Mouse (Mus musculus) midbrain, embryonic 13.5 days (tissue): ENCODE measurements around the gene Pspn. TPM values are rescaled to one million over a fixed set of nuclear protein-coding genes. Genes with fewer than 3 reads are reported as not detected.
A peak's percentile ranks its signal among the peaks of the same experiment; 100 is the strongest.

ENCODE experiments used
- ATAC-seq: fragments of 200-750 bp; cut with Nextera tagmentation; 2 replicates; pipeline ENCODE4 v1.8.0; 2017; ENCODE audit warnings: mild to moderate bottlenecking, moderate TSS enrichment, moderate library complexity
- H3K27ac ChIP-seq: fragments of 300-500 bp; sonication (generic); 2 replicates; pipeline ENCODE4 v1.5.1; 2015; ENCODE audit warnings: inconsistent platforms, mild to moderate bottlenecking, moderate library complexity
- H3K27me3 ChIP-seq: fragments of 300-500 bp; sonication (generic); 2 replicates; pipeline ENCODE4 v1.6.1; 2015; ENCODE audit warnings: mild to moderate bottlenecking, inconsistent platforms
- H3K36me3 ChIP-seq: fragments of 300-500 bp; sonication (generic); 2 replicates; pipeline ENCODE4 v1.6.1; 2015; ENCODE audit warnings: mild to moderate bottlenecking, inconsistent platforms
- H3K4me1 ChIP-seq: fragments of 300-500 bp; sonication (generic); replicated peaks from 2 replicates; pipeline ENCODE4 v1.6.1; 2015; ENCODE audit warnings: inconsistent platforms
- H3K4me2 ChIP-seq: fragments of 300-500 bp; sonication (generic); replicated peaks from 2 replicates; pipeline ENCODE4 v1.6.1; 2015; ENCODE audit warnings: moderate library complexity, mild to moderate bottlenecking, inconsistent platforms
- H3K4me3 ChIP-seq: fragments of 300-500 bp; sonication (generic); replicated peaks from 2 replicates; pipeline ENCODE4 v1.5.1; 2015; ENCODE audit warnings: mild to moderate bottlenecking, inconsistent platforms
- H3K9ac ChIP-seq: fragments of 300-500 bp; sonication (generic); replicated peaks from 2 replicates; pipeline ENCODE4 v1.6.1; 2015; ENCODE audit warnings: mild to moderate bottlenecking, inconsistent platforms
- H3K9me3 ChIP-seq: fragments of 300-500 bp; sonication (generic); 2 replicates; pipeline ENCODE4 v1.6.1; 2016; ENCODE audit warnings: mild to moderate bottlenecking, inconsistent platforms
- WGBS: fragments of 180-500 bp; shearing (Covaris S2); methylation state at CpG from one replicate; pipeline ENCODE4 v1.1.7; 2015; 5-methylcytosine and 5-hydroxymethylcytosine counted together
- polyA plus RNA-seq: library from polyadenylated mRNA; unstranded; fragments of >200 nt; fragmentation: Nextera tagmentation; extraction: Ambion mirVana; gene quantifications from 2 replicates; pipeline ENCODE4 v1.2.1, GENCODE M21; 2015

Gene Pspn
- 0.64 TPM in 1 of 2 replicates, not detected in the other for polyA plus RNA-seq

DNA sequence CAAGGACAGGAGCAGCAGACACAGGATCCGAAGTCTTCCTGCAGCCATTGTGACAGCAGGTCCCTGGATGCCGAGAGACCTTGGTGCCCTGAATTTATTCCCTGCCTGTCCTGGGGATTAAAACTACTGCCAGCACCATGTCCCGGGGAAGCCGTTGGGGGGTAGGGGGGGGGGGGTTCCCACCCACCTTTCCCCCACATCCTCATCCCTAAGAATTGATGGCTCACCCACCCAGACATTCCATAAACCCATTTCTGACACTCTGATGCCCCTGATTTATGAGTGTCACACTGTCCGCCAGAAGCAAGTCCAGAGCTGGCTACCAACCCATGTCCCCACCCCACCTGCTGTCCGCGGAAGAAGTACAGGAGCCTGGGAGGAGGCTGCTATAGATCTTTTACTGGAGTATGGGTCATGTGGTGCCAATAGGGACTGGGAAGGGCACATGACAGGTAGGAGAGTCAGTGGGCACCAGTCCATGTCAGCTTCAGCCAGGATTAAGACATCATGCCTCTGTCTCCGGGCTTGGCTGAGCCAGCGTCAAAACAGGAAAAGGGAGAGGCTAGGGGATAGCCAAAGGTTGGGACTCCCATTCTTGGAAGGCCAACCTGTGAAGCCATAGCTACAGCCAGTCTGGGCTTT lies at the start of gene Pspn:
Gene Pspn (minus strand): TSS at position 51 of the 642 bp plus-strand sequence.
- Histone ChIP-seq H3K27me3 (no peaks in the 10 kb centered on the region), H3K4me1 (peaks cover 20% of the 10 kb centered on the region), H3K9ac (no peak within 1 kb of the TSS; the same call in 1 of the 2 replicates), H3K4me3 (no peak within 1 kb of the TSS), H3K36me3 (peaks cover 56% of the 10 kb centered on the region), H3K9me3 (no peaks in the 10 kb centered on the region), H3K27ac (no peak within 1 kb of the TSS), H3K4me2 (no peak within 1 kb of the TSS)
- ATAC-seq: no peak
- 92% methylated on average over 7 of the region's 9 CpGs for WGBS

GRCm38 (mm10) chr17:57048816-57049215 lies 49.0 kb upstream of the Pspn start:
- ATAC-seq: no peak
- Histone ChIP-seq H3K4me1 (no peaks in the 10 kb centered on the region), H3K27ac (no peak overlapping the region), H3K9ac (no peak overlapping the region), H3K27me3 (no peaks in the 10 kb centered on the region), H3K36me3 (peaks cover 85% of the 10 kb centered on the region), H3K4me3 (no peak overlapping the region), H3K4me2 (no peak overlapping the region), H3K9me3 (no peaks in the 10 kb centered on the region)
- WGBS: 94% methylated on average over 3 of the region's 3 CpGs

DNA sequence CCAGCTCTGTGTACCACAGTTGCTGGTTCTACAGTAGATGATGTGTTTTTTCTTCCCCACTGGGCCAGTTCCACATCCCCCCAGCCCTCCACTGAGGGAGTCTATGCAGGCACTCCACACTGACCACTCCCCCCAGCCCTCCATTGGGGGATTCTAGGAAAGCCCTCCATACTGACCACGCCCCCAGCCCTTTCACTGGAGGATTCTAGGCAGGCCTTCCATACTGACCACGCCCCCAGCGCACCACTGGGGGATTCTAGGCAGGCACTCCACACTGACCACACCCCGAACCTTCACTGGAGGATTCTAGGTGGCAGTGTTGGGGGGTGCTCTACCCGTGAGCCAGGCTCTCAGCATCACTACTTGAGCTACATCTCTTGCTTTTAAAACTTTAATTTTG lies 47.6 kb upstream of the Pspn start:
- Histone ChIP-seq H3K4me3 (no peak overlapping the region), H3K9me3 (no peaks in the 10 kb centered on the region), H3K4me2 (no peak overlapping the region), H3K9ac (no peak overlapping the region), H3K27me3 (no peaks in the 10 kb centered on the region), H3K4me1 (no peaks in the 10 kb centered on the region), H3K36me3 (peaks cover 71% of the 10 kb centered on the region), H3K27ac (no peak overlapping the region)
- peak; percentile 48 for ATAC-seq
- WGBS: 41% methylated on average over 5 of the region's 5 CpGs

GRCm38 (mm10) chr17:57041554-57041953 lies 41.7 kb upstream of the Pspn start, which contains the start of gene Slc25a41:
Slc25a41 (minus strand) TSS chr17:57041654.
- Histone ChIP-seq H3K4me2 (no peak within 1 kb of the TSS), H3K9me3 (no peaks in the 10 kb centered on the region), H3K9ac (no peak within 1 kb of the TSS), H3K27me3 (peaks cover 15% of the 10 kb centered on the region), H3K4me3 (no peak within 1 kb of the TSS), H3K36me3 (peaks cover 20% of the 10 kb centered on the region), H3K27ac (no peak within 1 kb of the TSS), H3K4me1 (no peaks in the 10 kb centered on the region)
- WGBS: 76% methylated on average over 8 of the region's 8 CpGs
- no peak for ATAC-seq

- Histone ChIP-seq H3K36me3 (no peaks in the 10 kb centered on the region), H3K27ac (no peak overlapping the region), H3K4me2 (no peak overlapping the region), H3K9ac (no peak overlapping the region), H3K4me3 (no peak overlapping the region), H3K9me3 (no peaks in the 10 kb centered on the region), H3K4me1 (no peaks in the 10 kb centered on the region), H3K27me3 (peaks cover 18% of the 10 kb centered on the region)
- ATAC-seq: no peak
- 43% methylated on average over 8 of the region's 8 CpGs for WGBS
These were observed 39.2 kb upstream of the Pspn start for GRCm38 (mm10) chr17:57038978-57039377.

- Histone ChIP-seq H3K4me1 (peaks cover 22% of the 10 kb centered on the region), H3K4me2 (peak overlapping the region; percentile 53), H3K4me3 (no peak overlapping the region), H3K27ac (no peak overlapping the region), H3K9me3 (no peaks in the 10 kb centered on the region), H3K9ac (no peak overlapping the region), H3K36me3 (peaks cover 10% of the 10 kb centered on the region), H3K27me3 (peaks cover 6% of the 10 kb centered on the region; the same call in 1 of the 2 replicates)
- no peak for ATAC-seq
- 87% methylated on average over 4 of the region's 4 CpGs for WGBS
These were observed 33.0 kb upstream of the Pspn start for GRCm38 (mm10) chr17:57032854-57033253.

GRCm38 (mm10) chr17:57031661-57032420 lies 32.0 kb upstream of the Pspn start:
- peak overlapping the region; percentile 85 for H3K27ac ChIP-seq
- peak overlapping the region; percentile 38 for H3K4me3 ChIP-seq
- ATAC-seq: peak; percentile 99
- H3K36me3 ChIP-seq: peaks cover 20% of the 10 kb centered on the region
- peaks cover 4% of the 10 kb centered on the region; the same call in 1 of the 2 replicates for H3K27me3 ChIP-seq
- H3K4me2 ChIP-seq: peak overlapping the region; percentile 53
- under 1% methylated on average over 38 of the region's 38 CpGs for WGBS
- no peaks in the 10 kb centered on the region for H3K9me3 ChIP-seq
- peak overlapping the region; percentile 54 for H3K9ac ChIP-seq
- H3K4me1 ChIP-seq: peaks cover 25% of the 10 kb centered on the region

- WGBS: under 1% methylated on average over 76 of the region's 99 CpGs
- H3K36me3 ChIP-seq: peaks cover 28% of the 10 kb centered on the region
- H3K9ac ChIP-seq: peak within 1 kb of the TSS; percentile 99
- H3K4me2 ChIP-seq: peak within 1 kb of the TSS; percentile 94
- H3K4me3 ChIP-seq: peak within 1 kb of the TSS; percentile 93
- peaks cover 4% of the 10 kb centered on the region; the same call in 1 of the 2 replicates for H3K27me3 ChIP-seq
- ATAC-seq: no peak
- peak within 1 kb of the TSS; percentile 94 for H3K27ac ChIP-seq
- H3K9me3 ChIP-seq: no peaks in the 10 kb centered on the region
- H3K4me1 ChIP-seq: peaks cover 25% of the 10 kb centered on the region
These were observed 31.3 kb upstream of the Pspn start, which contains the start of gene Khsrp for GRCm38 (mm10) chr17:57030931-57031660. Khsrp (minus strand) TSS chr17:57031522.

GRCm38 (mm10) chr17:57029691-57030090 lies 29.9 kb upstream of the Pspn start:
- Histone ChIP-seq H3K4me2 (peak overlapping the region; percentile 94), H3K27me3 (no peaks in the 10 kb centered on the region), H3K27ac (no peak overlapping the region), H3K4me1 (peaks cover 25% of the 10 kb centered on the region), H3K4me3 (peak overlapping the region; percentile 93), H3K36me3 (peaks cover 42% of the 10 kb centered on the region), H3K9ac (peak overlapping the region; percentile 99), H3K9me3 (no peaks in the 10 kb centered on the region)
- no peak for ATAC-seq
- 55% methylated on average over 8 of the region's 8 CpGs for WGBS

GRCm38 (mm10) chr17:57027471-57027870 lies 27.7 kb upstream of the Pspn start:
- H3K9me3 ChIP-seq: no peaks in the 10 kb centered on the region
- no peak for ATAC-seq
- no peaks in the 10 kb centered on the region for H3K27me3 ChIP-seq
- no peak overlapping the region for H3K27ac ChIP-seq
- no peak overlapping the region for H3K4me3 ChIP-seq
- no peak overlapping the region for H3K4me2 ChIP-seq
- 93% methylated on average over 4 of the region's 4 CpGs for WGBS
- peaks cover 64% of the 10 kb centered on the region for H3K36me3 ChIP-seq
- H3K4me1 ChIP-seq: peaks cover 23% of the 10 kb centered on the region
- no peak overlapping the region; the same call in 1 of the 2 replicates for H3K9ac ChIP-seq

- no peak overlapping the region for H3K4me3 ChIP-seq
- no peak overlapping the region for H3K9ac ChIP-seq
- no peaks in the 10 kb centered on the region for H3K9me3 ChIP-seq
- 95% methylated on average over 5 of the region's 5 CpGs for whole genome bisulfite sequencing
- no peak overlapping the region for H3K4me2 ChIP-seq
- H3K27me3 ChIP-seq: no peaks in the 10 kb centered on the region
- H3K36me3 ChIP-seq: peaks cover 64% of the 10 kb centered on the region
- no peak overlapping the region for H3K27ac ChIP-seq
- ATAC-seq: no peak
- H3K4me1 ChIP-seq: no peaks in the 10 kb centered on the region
These were observed 21.1 kb upstream of the Pspn start for GRCm38 (mm10) chr17:57020960-57021359.

- WGBS: 87% methylated on average over 2 of the region's 2 CpGs
- H3K4me1 ChIP-seq: no peaks in the 10 kb centered on the region
- no peaks in the 10 kb centered on the region for H3K27me3 ChIP-seq
- H3K36me3 ChIP-seq: peaks cover 52% of the 10 kb centered on the region
- H3K27ac ChIP-seq: no peak overlapping the region
- no peaks in the 10 kb centered on the region for H3K9me3 ChIP-seq
- ATAC-seq: no peak
- H3K4me2 ChIP-seq: no peak overlapping the region
- H3K9ac ChIP-seq: no peak overlapping the region
- no peak overlapping the region for H3K4me3 ChIP-seq
These were observed 19.9 kb upstream of the Pspn start for GRCm38 (mm10) chr17:57019693-57020092.
